Mouse (Mus musculus): ENCODE measurements around the gene Otop3. TPM values are rescaled to one million over a fixed set of nuclear protein-coding genes. Genes with fewer than 3 reads are reported as not detected.

Gene Otop3
- polyA plus RNA-seq (2012; rRNA removed), result 23.8 and 26.0 TPM in 2 replicates

DNA sequence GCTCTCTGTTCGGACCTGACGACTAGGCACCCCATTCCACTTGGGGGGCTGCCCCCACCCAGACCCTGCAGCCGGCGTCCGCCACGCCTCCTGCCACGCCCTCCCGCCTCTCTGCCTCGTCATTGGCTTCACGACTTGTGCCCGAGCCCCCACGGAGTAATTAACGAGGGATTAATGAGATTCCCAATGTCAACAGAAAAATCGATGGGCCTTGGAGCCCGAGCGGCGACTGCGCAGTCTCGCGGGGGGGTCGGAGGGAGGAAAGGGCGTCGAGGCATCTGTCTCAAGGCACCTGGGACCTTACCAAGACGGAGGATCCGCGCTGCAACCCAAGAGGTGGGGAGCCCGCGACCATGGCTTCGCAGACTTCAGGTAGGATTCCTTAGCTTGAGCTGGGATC lies at the start of gene Otop3:
Gene Otop3 (plus strand): TSS at position 201 of the 400 bp plus-strand sequence.

DNA sequence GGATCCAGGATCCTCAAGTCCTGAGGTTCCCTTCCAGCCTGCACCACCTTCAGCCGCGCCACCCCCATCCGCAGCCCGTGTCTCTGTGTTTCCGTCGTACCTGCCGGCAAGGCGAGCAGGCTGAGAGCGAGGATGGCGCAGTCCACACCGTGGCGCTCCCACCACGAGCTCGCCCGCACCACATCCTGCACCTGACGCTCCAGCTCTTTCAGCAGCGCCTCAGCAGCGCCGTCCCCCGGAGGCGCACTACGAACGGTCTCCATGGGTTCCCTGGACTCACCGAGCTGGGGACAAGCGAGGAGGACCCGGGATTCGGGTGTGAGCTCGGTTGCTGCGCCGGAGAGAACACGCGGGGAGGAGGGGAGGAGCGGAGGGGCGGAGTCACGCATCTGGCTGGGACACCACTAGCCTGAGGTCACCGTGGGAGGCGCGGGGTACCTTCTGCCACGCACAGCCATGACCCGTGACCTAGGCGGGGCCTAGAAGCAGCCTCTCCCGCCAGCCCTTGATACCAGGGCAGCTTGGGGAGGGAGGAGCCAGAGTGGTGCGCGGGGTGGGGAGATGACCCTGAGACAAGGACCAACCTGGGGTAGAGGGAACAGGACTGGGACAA lies 37.2 kb upstream of the Otop3 start, which contains the start of gene Fads6:
Gene Fads6 (minus strand): TSS at position 450 of the 613 bp plus-strand sequence.

DNA sequence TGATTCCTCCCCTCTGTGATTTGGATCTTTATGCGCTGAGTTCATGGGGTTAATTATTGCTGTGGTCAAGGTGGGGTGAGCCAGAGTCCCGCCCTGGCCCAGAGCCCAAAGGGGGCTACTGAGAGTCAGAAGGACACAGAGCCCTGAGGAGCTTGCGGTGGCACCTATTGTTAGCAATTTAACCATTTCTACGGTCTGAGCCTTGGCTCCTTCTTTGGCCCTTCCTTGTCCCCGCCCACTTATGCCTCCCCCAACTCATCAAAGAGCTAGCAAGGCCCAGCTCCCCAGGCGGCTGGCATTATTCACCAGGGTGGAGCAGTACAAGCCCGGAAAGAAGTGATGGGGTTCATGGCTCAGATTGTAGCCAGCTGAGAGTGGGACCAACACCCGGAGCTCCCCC lies 27.7 kb upstream of the Otop3 start, which contains the start of gene Otop2:
Gene Otop2 (plus strand): TSS at position 301 of the 400 bp plus-strand sequence.

DNA sequence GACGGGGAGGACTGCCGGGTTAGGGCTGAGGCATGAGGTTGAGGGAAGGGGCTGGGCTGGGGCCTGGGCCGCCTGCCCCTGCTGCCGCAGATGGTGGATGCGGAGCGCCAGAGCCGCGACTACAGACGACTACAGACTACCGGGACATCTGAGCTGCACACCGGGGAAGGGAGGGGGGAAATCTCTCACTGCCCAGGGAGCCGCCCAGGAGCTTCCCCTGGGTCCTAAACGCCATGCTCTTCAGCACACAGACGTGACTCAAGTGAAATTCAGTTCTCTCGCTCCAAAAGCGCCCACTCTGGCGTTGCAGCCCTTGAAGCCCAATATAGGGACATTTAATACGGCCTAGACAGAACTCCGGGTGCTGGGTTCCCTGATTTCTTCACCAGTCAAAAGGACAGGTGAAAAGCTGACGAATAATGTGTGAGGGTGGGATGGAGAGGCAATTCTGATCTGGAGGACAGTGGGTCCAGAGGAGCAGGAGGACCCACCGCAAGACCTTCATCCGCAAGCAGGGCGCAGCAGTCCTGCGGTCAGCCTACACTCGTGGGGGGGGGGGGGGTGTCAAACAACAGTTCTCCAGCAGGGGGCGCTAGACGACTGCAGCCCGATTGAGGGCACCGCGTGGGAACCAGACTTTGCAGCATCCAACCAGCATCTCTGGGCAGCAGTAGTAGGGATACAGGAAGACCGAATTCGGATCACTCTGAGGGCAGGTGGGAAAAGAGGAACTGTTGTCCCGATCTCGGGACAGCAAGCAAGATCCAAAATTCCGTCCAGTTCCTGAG lies 12.4 kb upstream of the Otop3 start, which contains the start of gene Ush1g:
Gene Ush1g (minus strand): TSS at position 136 of the 788 bp plus-strand sequence.

DNA sequence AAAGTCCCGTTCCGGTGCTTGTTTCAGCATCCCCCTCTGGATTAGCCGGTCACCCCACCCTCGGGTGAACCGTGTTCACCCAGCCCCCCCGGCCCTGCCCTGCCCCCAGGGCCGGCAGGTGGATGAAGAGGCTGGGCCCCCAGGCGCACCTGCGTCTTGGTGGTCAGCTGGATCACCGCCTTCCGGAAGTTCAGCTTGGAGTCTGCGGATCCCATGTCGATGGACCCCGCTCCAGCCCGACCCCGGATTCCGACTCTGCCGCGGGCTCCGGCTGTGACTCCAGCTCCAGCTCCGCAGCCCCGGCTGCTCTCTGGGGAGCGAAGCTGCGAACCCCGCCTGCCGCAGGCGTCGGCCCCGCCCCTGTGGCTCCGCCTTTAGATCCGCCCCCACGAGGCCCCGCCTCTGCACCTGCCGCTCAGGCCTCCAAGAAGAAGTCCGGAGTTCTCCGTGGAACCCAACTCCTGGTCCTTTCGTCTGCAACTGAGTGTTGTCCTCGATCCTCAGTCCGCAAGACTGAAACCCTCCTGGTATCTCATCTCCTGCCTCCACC lies 32.9 kb downstream of the Otop3 start, which contains the start of gene Hid1:
Gene Hid1 (minus strand): TSS at position 362 of the 550 bp plus-strand sequence.

DNA sequence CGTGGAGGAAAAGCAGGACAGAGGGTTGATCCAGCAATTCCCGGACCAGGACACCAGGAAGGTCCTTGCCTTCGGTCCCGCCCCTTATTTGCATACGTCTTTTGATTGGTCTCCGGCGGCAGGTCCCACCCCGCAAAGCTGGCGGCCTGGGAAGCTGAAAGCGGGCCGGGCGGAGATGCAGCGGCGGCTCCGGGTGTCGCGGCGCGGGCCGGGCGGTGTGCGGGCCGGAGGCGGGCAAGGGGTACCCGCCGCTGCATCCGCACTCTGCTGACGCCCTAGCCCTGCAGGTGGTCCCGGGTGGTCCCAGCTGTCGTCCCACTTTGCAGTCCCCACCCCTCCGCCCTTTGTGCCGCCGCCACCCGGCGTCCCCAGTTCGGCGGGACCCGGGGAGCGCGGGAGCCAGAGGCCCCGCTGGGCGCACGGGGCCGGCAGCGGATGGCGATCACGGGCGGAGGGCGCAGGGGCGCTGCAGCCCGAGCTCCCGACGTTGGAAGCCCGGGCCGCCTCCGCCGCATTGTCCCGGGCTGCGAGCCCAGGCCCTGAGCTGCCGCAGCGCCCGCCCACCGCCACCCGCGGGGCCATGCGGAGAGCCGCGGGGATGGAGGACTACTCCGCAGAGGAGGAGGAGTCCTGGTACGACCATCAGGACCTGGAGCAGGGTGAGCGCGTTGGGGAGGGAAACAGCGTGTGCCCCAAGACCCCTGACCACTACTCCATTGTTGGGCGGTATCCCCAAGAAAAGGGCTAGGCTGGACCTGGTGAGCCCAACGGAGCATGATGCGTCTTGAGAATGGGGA lies 47.4 kb downstream of the Otop3 start, which contains the start of gene Cdr2l:
Gene Cdr2l (plus strand): TSS at position 174 of the 797 bp plus-strand sequence.

Other genes with a start within 250 kb of the Otop3 start
- gene Rab37, start 243.3 kb upstream of the Otop3 start, polyA plus RNA-seq (2012; rRNA removed), result 0.74 and 1.2 TPM in 2 replicates
- gene Cd300lf, start 200.7 kb upstream of the Otop3 start, polyA plus RNA-seq (2012; rRNA removed), result 1.7 and 2.3 TPM in 2 replicates
- 43.1 and 57.6 TPM in 2 replicates for gene Slc9a3r1, start 171.4 kb upstream of the Otop3 start, polyA plus RNA-seq (2012; rRNA removed)
- gene Tmem104, start 147.2 kb upstream of the Otop3 start, polyA plus RNA-seq (2012; rRNA removed), result 7.5 and 8.3 TPM in 2 replicates
- gene Nat9, start 146.9 kb upstream of the Otop3 start, polyA plus RNA-seq (2012; rRNA removed), result 6.5 and 8.5 TPM in 2 replicates
- 0.06 and 0.31 TPM in 2 replicates for gene Grin2c, start 67.5 kb upstream of the Otop3 start, polyA plus RNA-seq (2012; rRNA removed)
- 12.4 and 13.3 TPM in 2 replicates for gene Fdxr, start 57.7 kb upstream of the Otop3 start, polyA plus RNA-seq (2012; rRNA removed)
- 6.2 and 6.6 TPM in 2 replicates for gene Fads6, start 37.1 kb upstream of the Otop3 start, polyA plus RNA-seq (2012; rRNA removed)
- 16.1 and 21.0 TPM in 2 replicates for gene Otop2, start 27.6 kb upstream of the Otop3 start, polyA plus RNA-seq (2012; rRNA removed)
- 1.5 and 2.2 TPM in 2 replicates for gene Ush1g, start 12.7 kb upstream of the Otop3 start, polyA plus RNA-seq (2012; rRNA removed)
- gene Hid1, start 33.0 kb downstream of the Otop3 start, polyA plus RNA-seq (2012; rRNA removed), result 80.8 and 93.5 TPM in 2 replicates
- gene Cdr2l, start 47.2 kb downstream of the Otop3 start, polyA plus RNA-seq (2012; rRNA removed), result 4.8 and 5.7 TPM in 2 replicates
- 36.6 and 39.3 TPM in 2 replicates for gene Mrpl58, start 69.0 kb downstream of the Otop3 start, polyA plus RNA-seq (2012; rRNA removed)
- 14.7 and 18.0 TPM in 2 replicates for gene Atp5h, start 85.2 kb downstream of the Otop3 start, polyA plus RNA-seq (2012; rRNA removed)
- gene Kctd2, start 85.4 kb downstream of the Otop3 start, polyA plus RNA-seq (2012; rRNA removed), result 12.6 and 14.1 TPM in 2 replicates
- 0.16 and 0.19 TPM in 2 replicates for gene Trim80, start 105.8 kb downstream of the Otop3 start, polyA plus RNA-seq (2012; rRNA removed)
- 25.7 and 34.8 TPM in 2 replicates for gene Slc16a5, start 127.7 kb downstream of the Otop3 start, polyA plus RNA-seq (2012; rRNA removed)
- gene Armc7, start 140.9 kb downstream of the Otop3 start, polyA plus RNA-seq (2012; rRNA removed), result 6.0 and 11.3 TPM in 2 replicates
- 32.8 and 35.6 TPM in 2 replicates for gene Nt5c, start 157.1 kb downstream of the Otop3 start, polyA plus RNA-seq (2012; rRNA removed)
- 192 and 238 TPM in 2 replicates for gene Jpt1, start 179.7 kb downstream of the Otop3 start, polyA plus RNA-seq (2012; rRNA removed)
- gene Sumo2, start 201.5 kb downstream of the Otop3 start, polyA plus RNA-seq (2012; rRNA removed), result 5.7 and 7.7 TPM in 2 replicates
- gene Nup85, start 229.7 kb downstream of the Otop3 start, polyA plus RNA-seq (2012; rRNA removed), result 12.5 and 15.1 TPM in 2 replicates